Mouse (Mus musculus) thymus, adult 2 months (tissue): ENCODE results near the gene Selplg. TPM values are rescaled to one million over a fixed set of nuclear protein-coding genes. Genes with fewer than 3 reads are reported as not detected.

Experiments
- DNase-seq: peaks from one replicate; pipeline ENCODE4 v3.0.0; 2021
- H3K27ac ChIP-seq: fragments of 200-500 bp; 2 replicates; pipeline ENCODE4 v1.5.1; 2012; ENCODE audit warnings: low read length, control low read depth; ENCODE audit not compliant: control insufficient read depth, insufficient read depth
- H3K27me3 ChIP-seq: fragments of 200-500 bp; 2 replicates; pipeline ENCODE4 v1.6.1; 2012; ENCODE audit warnings: mild to moderate bottlenecking, low read length, moderate library complexity, mixed read lengths; ENCODE audit not compliant: control insufficient read depth, insufficient read depth
- H3K36me3 ChIP-seq: fragments of 200-500 bp; 2 replicates; pipeline ENCODE4 v1.6.1; 2012; ENCODE audit warnings: mild to moderate bottlenecking, low read length, moderate library complexity; ENCODE audit not compliant: control insufficient read depth, insufficient read depth
- H3K4me1 ChIP-seq: fragments of 200-500 bp; replicated peaks from 2 replicates; pipeline ENCODE4 v1.6.1; 2012; ENCODE audit warnings: low read length; ENCODE audit not compliant: control insufficient read depth, insufficient read depth
- H3K4me3 ChIP-seq: fragments of 200-500 bp; 2 replicates; pipeline ENCODE4 v1.5.1; 2012; ENCODE audit warnings: mild to moderate bottlenecking, low read length, control low read depth, moderate library complexity; ENCODE audit not compliant: control insufficient read depth, insufficient read depth
- CTCF ChIP-seq: fragments of 200-500 bp; IDR thresholded peaks from 2 replicates; pipeline ENCODE4 v1.5.1; 2012; ENCODE audit warnings: mild to moderate bottlenecking, control low read depth, low read length, moderate library complexity, borderline replicate concordance; ENCODE audit not compliant: control insufficient read depth, poor library complexity, insufficient read depth; ENCODE audit errors: extremely low read depth
- POLR2A ChIP-seq: fragments of 200-500 bp; IDR thresholded peaks from 2 replicates; pipeline ENCODE4 v1.6.1; 2012; ENCODE audit warnings: mild to moderate bottlenecking, low read length, control low read depth, moderate library complexity; ENCODE audit not compliant: control insufficient read depth, poor library complexity, insufficient read depth; ENCODE audit errors: extremely low read depth
- WGBS: fragments of 180-500 bp; shearing (Covaris S2); methylation state at CpG from one replicate; pipeline ENCODE4 v1.1.7; 2018; 5-methylcytosine and 5-hydroxymethylcytosine counted together
- polyA plus RNA-seq: library from polyadenylated mRNA; depleted of rRNA; stranded (reverse); fragments of >200 nt; gene quantifications from 2 replicates; pipeline ENCODE4 v1.2.3, GENCODE M21; 2012; rRNA removed

The Selplg gene
- polyA plus RNA-seq, 1 experiment: 783 TPM

DNA sequence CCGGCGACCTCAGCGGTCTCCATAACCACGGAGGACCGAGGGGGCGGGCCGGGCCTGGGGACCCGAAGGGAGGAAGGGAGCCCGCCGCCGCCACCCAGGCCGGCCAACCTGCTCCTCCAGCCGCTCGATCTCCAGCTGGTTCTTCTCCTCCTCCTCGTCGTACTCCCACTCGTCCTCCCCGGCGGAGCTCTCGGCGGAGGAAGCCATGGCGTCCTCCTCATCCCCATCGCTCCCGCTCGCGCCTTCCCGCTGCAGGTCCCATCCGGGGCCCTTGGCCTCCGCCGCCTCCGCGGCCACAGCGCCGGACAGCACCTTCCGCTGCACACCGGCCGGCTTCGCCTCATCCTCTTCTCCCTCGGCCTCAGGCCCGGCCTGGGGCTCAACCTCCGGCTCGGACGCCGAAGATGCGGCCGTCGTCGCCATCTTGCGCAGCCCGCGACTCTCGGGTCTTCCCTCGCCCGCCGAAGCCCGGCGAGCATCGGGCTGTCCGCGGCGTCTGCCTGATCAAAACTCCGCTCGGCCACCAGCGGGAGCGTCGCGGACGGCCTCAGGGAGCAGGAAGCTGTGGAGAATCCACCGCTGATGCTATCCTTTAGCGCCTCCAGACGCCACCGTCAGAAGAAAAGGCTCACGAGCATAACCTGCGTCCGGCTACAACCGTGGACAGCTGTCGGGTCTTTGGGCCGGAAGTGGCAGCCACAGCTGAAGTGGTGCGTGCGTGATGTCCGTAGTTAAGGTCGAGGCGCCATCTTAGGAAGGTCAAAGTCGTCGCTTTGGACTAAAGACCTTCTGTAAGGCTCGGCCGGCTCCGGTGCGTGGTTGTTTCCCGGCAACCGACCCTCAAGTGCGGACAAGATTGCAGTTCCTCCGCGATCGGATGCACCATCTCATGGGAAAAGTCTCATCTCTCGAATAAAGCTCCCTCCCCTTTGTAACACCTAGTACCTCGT is 61.0 kb downstream of the Selplg start:
- peak overlapping the region; percentile 73 for H3K4me3 ChIP-seq
- DNase-seq: peak; percentile 80
- under 1% methylated on average over 96 of the region's 97 CpGs for WGBS
- no peaks in the 10 kb centered on the region for H3K27me3 ChIP-seq
- no peaks in the 10 kb centered on the region for H3K36me3 ChIP-seq
- peak overlapping the region; percentile 67 for H3K27ac ChIP-seq
- peaks cover 22% of the 10 kb centered on the region for H3K4me1 ChIP-seq
- TF ChIP-seq CTCF (0 out of 2 replicates have a peak, but pooled peaks have one; percentile 15), POLR2A (peak; percentile 73; the same call in 1 of the 2 replicates)

DNA sequence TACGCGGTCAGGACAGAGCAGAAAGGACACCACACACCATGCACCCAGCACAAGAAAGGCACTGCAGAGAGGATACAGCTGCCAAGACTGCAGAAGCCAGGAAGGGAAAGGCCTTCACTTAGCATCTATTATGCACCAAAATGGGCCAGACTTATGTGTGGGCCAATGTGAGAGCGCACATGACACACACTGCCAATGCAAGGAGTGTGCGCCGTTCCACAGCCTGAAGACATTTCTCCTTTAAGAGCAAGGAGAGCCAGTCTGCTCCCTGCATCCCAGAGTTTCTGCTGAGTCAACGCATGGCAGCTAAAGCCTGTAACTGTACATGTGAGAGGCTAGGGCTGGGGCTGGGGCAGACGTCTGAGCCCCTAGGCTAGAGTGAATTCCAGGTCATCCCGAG is 63.6 kb downstream of the Selplg start:
- no peak overlapping the region for H3K27ac ChIP-seq
- H3K4me3 ChIP-seq: no peak overlapping the region
- peaks cover 14% of the 10 kb centered on the region for H3K4me1 ChIP-seq
- 98% methylated on average over 8 of the region's 8 CpGs for WGBS
- H3K36me3 ChIP-seq: no peaks in the 10 kb centered on the region
- H3K27me3 ChIP-seq: no peaks in the 10 kb centered on the region
- no peak for DNase-seq
- no peak for TF ChIP-seq POLR2A
- TF ChIP-seq CTCF: no peak

Other genes with a start within 250 kb of the Selplg start
- gene Cmklr1, start 182.2 kb downstream of the Selplg start, polyA plus RNA-seq: 28.8 and 32.6 TPM in 2 replicates
- gene 1700069L16Rik, start 107.9 kb downstream of the Selplg start, polyA plus RNA-seq: not detected in 2 replicates
- 8.0 and 8.2 TPM in 2 replicates for gene Ficd, start 96.8 kb downstream of the Selplg start, polyA plus RNA-seq
- 47.5 and 53.1 TPM in 2 replicates for gene Sart3, start 60.1 kb downstream of the Selplg start, polyA plus RNA-seq
- gene Iscu, start 59.9 kb downstream of the Selplg start, polyA plus RNA-seq: 80.6 and 93.7 TPM in 2 replicates
- 8.8 and 11.7 TPM in 2 replicates for gene Tmem119, start 32.1 kb downstream of the Selplg start, polyA plus RNA-seq
- gene Coro1c, start 76.1 kb upstream of the Selplg start, polyA plus RNA-seq: 67.8 and 78.3 TPM in 2 replicates
- 10.7 and 11.6 TPM in 2 replicates for gene Ssh1, start 161.2 kb upstream of the Selplg start, polyA plus RNA-seq
- gene Dao, start 171.1 kb upstream of the Selplg start, polyA plus RNA-seq: 0.11 and 0.36 TPM in 2 replicates
- 25.2 and 26.8 TPM in 2 replicates for gene Usp30, start 232.8 kb upstream of the Selplg start, polyA plus RNA-seq